Comparison of ENCODE assay signal across 8 mouse cellular contexts in genomic region chr2:84476577-84476976, GRCm38 (mm10). TPM values are rescaled to one million over a fixed set of nuclear protein-coding genes. Genes with fewer than 3 reads are reported as not detected.
DNase-seq lines count a peak whose midpoint lies in the region; TF ChIP-seq lines count a peak whose summit lies in the region.

TSS of gene Tfpi (minus strand) at chr2:84476775.

- H3K27me3 ChIP-seq in myocyte (ENCODE audit: control insufficient read depth, insufficient read depth, insufficient read length): no peaks in the 10 kb centered on the region

- H3K4me1 ChIP-seq in bone marrow macrophage, adult 2 months (ENCODE audit: control insufficient read depth, insufficient read depth, low read length): no peaks in the 10 kb centered on the region

- H3K79me2 ChIP-seq in myocyte (ENCODE audit: control insufficient read depth, insufficient read depth): no peaks in the 10 kb centered on the region

- H3K4me2 ChIP-seq in myocyte (ENCODE audit: low read depth): peak within 1 kb of the TSS; percentile 79

- no peak within 1 kb of the TSS for H3K4me3 ChIP-seq in bone marrow macrophage, adult 2 months (ENCODE audit: insufficient read depth, low read length)
- H3K4me3 ChIP-seq in myocyte: peak within 1 kb of the TSS; percentile 26

- H3K36me3 ChIP-seq in myocyte (ENCODE audit: control insufficient read depth, insufficient read depth): no peaks in the 10 kb centered on the region

- no peak for TF ChIP-seq CTCF in bone marrow macrophage, adult 2 months (IDR thresholded peaks at IDR 0.05; ENCODE audit: low read depth, low read length)

- H3K27ac ChIP-seq in bone marrow macrophage, adult 2 months (ENCODE audit: insufficient read depth, low read depth, low read length): no peak within 1 kb of the TSS

- H3ac ChIP-seq in myocyte (ENCODE audit: control insufficient read depth, insufficient read length): no peak within 1 kb of the TSS

- DNase-seq in gastrocnemius, postnatal 10 days: no peak
- DNase-seq in gastrocnemius, postnatal 36 days: no peak
- peak; percentile 59 to 68 for DNase-seq in heart, postnatal 10 days
- DNase-seq in liver: peak; percentile 27
- no peak for DNase-seq in testis, postnatal 10 days (ENCODE audit: low spot score)
- no peak for DNase-seq in retina, postnatal 1 day

- intact Hi-C loops in gastrocnemius, postnatal 36 days (cut with DNase I): no loop called here
- intact Hi-C loops in heart, postnatal 10 days (cut with DNase I): loop anchor here (5.0 kb wide), 1 partner anchor 241 kb away; the partner anchor contains the start of gene Zdhhc5

- no peak for TF ChIP-seq POLR2A in bone marrow macrophage, adult 2 months (IDR thresholded peaks at IDR 0.05; ENCODE audit: borderline replicate concordance, low read depth, low read length)
- TF ChIP-seq POLR2A in myocyte (IDR thresholded peaks at IDR 0.05; ENCODE audit: insufficient read length, low read depth): no peak

TF ChIP-seq in myocyte, 11 proteins besides CTCF, POLR2A, EP300 and RAD21:
- TF ChIP-seq MYOD1 (IDR thresholded peaks at IDR 0.05; ENCODE audit: control insufficient read depth in 1 of 3, insufficient read length in 2 of 3, low read depth in 2 of 3) (no peak), TCF3 (IDR thresholded peaks at IDR 0.05; ENCODE audit: insufficient read length, low read depth) (no peak), POLR2AphosphoS2 (IDR thresholded peaks at IDR 0.05; ENCODE audit: insufficient read length, low read depth) (no peak), MYOG (IDR thresholded peaks at IDR 0.05; ENCODE audit: control insufficient read depth in 1 of 3, insufficient read depth in 1 of 3, insufficient read length in 2 of 3, low read depth in 2 of 3) (no peak), SRF (IDR thresholded peaks at IDR 0.05; ENCODE audit: control insufficient read depth, insufficient read length, low read depth) (no peak), TCF12 (IDR thresholded peaks at IDR 0.05; ENCODE audit: insufficient read depth, poor library complexity, severe bottlenecking) (no peak), CEBPB (IDR thresholded peaks at IDR 0.05; ENCODE audit: insufficient read depth, poor library complexity, severe bottlenecking) (no peak), MAX (IDR thresholded peaks at IDR 0.05; ENCODE audit: low read depth) (peak; percentile 22), USF1 (IDR thresholded peaks at IDR 0.05; ENCODE audit: low read depth) (peak; percentile 48), E2F4 (IDR thresholded peaks at IDR 0.05; ENCODE audit: insufficient read depth) (no peak), REST (IDR thresholded peaks at IDR 0.05; ENCODE audit: insufficient read depth, insufficient read length) (no peak)

RNA-seq across cellular contexts. Expression of gene Tfpi, which starts in this region (rescaled TPM):
- total RNA-seq in gastrocnemius, postnatal 10 days (2021): 10 to 100 TPM; 11.3 to 13.0 TPM
- 1 to 10 TPM; 2.1 to 2.3 TPM for total RNA-seq in gastrocnemius, postnatal 36 days (2021)
- polyA plus RNA-seq in bone marrow macrophage, adult 2 months (2012; ENCODE audit: insufficient read depth, insufficient read length, missing spikeins): 21.5 and 25.5 TPM in 2 replicates
- 10 to 100 TPM; 62.3 to 67.1 TPM for total RNA-seq in heart, postnatal 10 days (2021)
- 7.9 TPM for polyA plus RNA-seq in myocyte (2012; fragmentation: generic; extraction: Trizol)

Comparison
In these comparisons a context has a peak if more than half of its experiments do, and no peak if none do; other contexts are left out.
1. RNA of gene Tfpi (total RNA-seq): 62.3 to 67.1 TPM in heart, postnatal 10 days; 11.3 to 13.0 TPM in gastrocnemius, postnatal 10 days and 2.1 to 2.3 TPM in gastrocnemius, postnatal 36 days; every median in the first group is over 4 times any median in the second.
2. DNase-seq: peak in heart, postnatal 10 days (2 of 2) and liver (single experiment); none in gastrocnemius, postnatal 10 days (single experiment), gastrocnemius, postnatal 36 days (0 of 2), testis, postnatal 10 days (single experiment) and retina, postnatal 1 day (single experiment).